Mouse (Mus musculus) CH12.LX (cell line): ENCODE results near the gene Hibch.

Source experiments
- CHD2 ChIP-seq: IDR thresholded peaks from 2 replicates; pipeline ENCODE4 v1.6.1; 2011; ENCODE audit warnings: low read length, improper control_type of control experiment
- CTCF ChIP-seq, 2 experiments: IDR thresholded peaks in 1 of 2; conservative IDR thresholded peaks in 1 of 2; 2 replicates each; pipeline ENCODE4 v1.5.1; 2011 to 2012; ENCODE audit warnings: low read depth in 2 of 2, low read length in 2 of 2, improper control_type of control experiment in 1 of 2, inconsistent platforms in 1 of 2, mild to moderate bottlenecking in 1 of 2, moderate library complexity in 1 of 2
- ELF1 ChIP-seq: IDR thresholded peaks from 2 replicates; pipeline ENCODE4 v1.6.1; 2014; ENCODE audit warnings: low read depth, mild to moderate bottlenecking, inconsistent platforms, low read length, improper control_type of control experiment
- EP300 ChIP-seq: IDR thresholded peaks from 2 replicates; pipeline ENCODE4 v1.6.1; 2011; ENCODE audit warnings: low read length, improper control_type of control experiment
- GABPA ChIP-seq: IDR thresholded peaks from 2 replicates; pipeline ENCODE4 v1.6.1; 2012; ENCODE audit warnings: low read depth, low read length, improper control_type of control experiment, inconsistent platforms; ENCODE audit not compliant: insufficient replicate concordance
- MAFK ChIP-seq: IDR thresholded peaks from 2 replicates; pipeline ENCODE4 v1.6.1; 2011; ENCODE audit warnings: low read length, improper control_type of control experiment; ENCODE audit not compliant: insufficient replicate concordance
- MYC ChIP-seq: IDR thresholded peaks from 2 replicates; pipeline ENCODE4 v1.6.1; 2011; ENCODE audit warnings: low read depth, mild to moderate bottlenecking, improper control_type of control experiment, low read length
- POLR2A ChIP-seq: IDR thresholded peaks from 2 replicates; pipeline ENCODE4 v1.6.1; 2011; ENCODE audit warnings: low read depth, mild to moderate bottlenecking, improper control_type of control experiment, low read length

DNA sequence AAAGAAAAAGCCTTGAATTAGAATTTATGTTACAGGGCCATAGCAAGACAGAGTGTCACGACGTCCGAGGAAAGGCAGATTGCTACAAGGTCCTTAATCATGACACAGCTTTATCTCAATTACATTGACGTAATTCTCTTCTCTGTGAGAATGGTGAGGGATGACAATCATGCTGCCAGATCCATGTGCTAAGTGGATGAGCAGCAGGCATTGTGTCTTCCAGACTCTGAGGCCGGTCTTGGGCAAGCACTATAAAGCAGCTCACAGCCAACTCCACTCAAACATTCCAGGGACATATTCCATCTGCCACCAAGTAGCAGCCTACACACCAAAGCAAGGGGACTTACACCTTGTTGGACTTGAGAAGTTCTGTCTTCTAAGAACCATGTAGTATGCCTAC lies 45.0 kb upstream of the Hibch start:
- TF ChIP-seq MAFK (no peak), EP300 (no peak), CHD2 (no peak), GABPA (no peak), POLR2A (no peak), CTCF (conservative IDR thresholded peaks at IDR 0.05 in 1 of 2, IDR thresholded peaks at IDR 0.05 in 1 of 2; ENCODE audit: low read depth in 2 of 2, low read length in 2 of 2) (no peak), MYC (no peak), ELF1 (no peak)
